Mouse (Mus musculus): ENCODE results near the gene Hist1h3a.

DNA sequence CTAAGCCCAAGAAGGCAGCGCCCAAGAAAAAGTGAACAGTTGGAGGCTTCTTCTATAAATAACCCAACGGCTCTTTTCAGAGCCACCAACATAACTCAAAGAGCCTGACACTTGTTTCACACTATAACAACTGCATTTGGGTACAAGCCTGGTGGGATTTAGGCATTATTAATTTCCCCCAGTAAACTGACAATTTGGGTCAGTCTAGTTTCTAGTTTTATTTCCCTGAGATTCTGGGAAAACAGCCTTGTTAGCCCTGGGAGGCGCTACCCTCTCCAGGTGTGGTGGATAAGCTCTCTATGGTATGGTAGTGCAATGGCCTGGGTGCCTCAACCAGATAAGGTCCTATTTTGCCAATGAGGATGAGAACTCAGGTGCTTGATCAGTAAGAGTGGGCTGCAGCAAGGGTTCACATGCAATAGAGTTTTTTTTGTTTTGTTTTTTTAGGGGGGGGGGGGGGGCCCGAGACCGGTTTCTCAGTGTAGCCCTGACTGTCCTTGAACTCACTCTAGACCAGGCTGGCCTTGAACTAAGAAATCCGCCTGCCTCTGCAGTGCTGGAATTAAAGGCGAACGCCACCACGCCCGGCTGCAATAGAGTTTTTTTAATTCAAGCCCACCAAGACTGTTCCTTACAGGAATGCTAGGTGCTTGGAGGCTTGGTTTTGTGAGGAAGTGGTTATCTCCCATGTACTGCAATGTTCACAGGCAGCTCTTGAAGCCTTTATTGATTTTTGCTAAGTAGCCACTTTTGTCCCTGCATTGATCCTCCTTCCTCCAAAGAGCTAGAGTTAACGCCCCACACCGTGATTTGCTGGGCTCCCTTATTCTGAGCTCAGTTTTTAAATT is 2.4 kb upstream of the Hist1h3a start:
- TF ChIP-seq POLR2A (IDR thresholded peaks at IDR 0.05; ENCODE audit: control insufficient read depth, low read depth, low read length) (no peak), CTCF (IDR thresholded peaks at IDR 0.05; ENCODE audit: control insufficient read depth, insufficient read depth, insufficient replicate concordance, low read depth, low read length) (no peak)
